Mouse (Mus musculus) thymus, adult 2 months (tissue): Measurements from ENCODE around the gene Fam117a.

Experiments
- CTCF ChIP-seq: fragments of 200-500 bp; IDR thresholded peaks from 2 replicates; pipeline ENCODE4 v1.5.1; 2012; ENCODE audit warnings: mild to moderate bottlenecking, control low read depth, low read length, moderate library complexity, borderline replicate concordance; ENCODE audit not compliant: control insufficient read depth, poor library complexity, insufficient read depth; ENCODE audit errors: extremely low read depth
- POLR2A ChIP-seq: fragments of 200-500 bp; IDR thresholded peaks from 2 replicates; pipeline ENCODE4 v1.6.1; 2012; ENCODE audit warnings: mild to moderate bottlenecking, low read length, control low read depth, moderate library complexity; ENCODE audit not compliant: control insufficient read depth, poor library complexity, insufficient read depth; ENCODE audit errors: extremely low read depth

GRCm38 (mm10) chr11:95310648-95311424 lies 26.0 kb upstream of the Fam117a start:
- TF ChIP-seq CTCF (no peak), POLR2A (no peak)
